Mouse (Mus musculus): ENCODE measurements around the gene Bhlhb9. TPM values are rescaled to one million over a fixed set of nuclear protein-coding genes. Genes with fewer than 3 reads are reported as not detected.
A peak's percentile ranks its signal among the peaks of the same experiment; 100 is the strongest.
"Not testable (repeated sequence)": the region's sequence is repeated elsewhere in the genome, so short reads cannot be mapped to it uniquely, and the experiment has no call there.

The Bhlhb9 gene
- 10 to 100 TPM; 62.7 to 64.4 TPM for total RNA-seq (2021)
- long read RNA-seq, experiment 1, transcript Bhlhb9-201 (5 exons, 2,823 nt): minor isoform, 10 of 105 reads
- long read RNA-seq, experiment 1, transcript Bhlhb9-204 (5 exons, 2,812 nt): major isoform, 57 of 105 reads
- long read RNA-seq, experiment 1, partial matches to known transcripts: 12 of 105 reads
- long read RNA-seq, experiment 1, other reads (novel, unspliced or antisense): 26 of 105 reads
- long read RNA-seq, experiment 2, transcript Bhlhb9-201 (5 exons, 2,823 nt): minor isoform, 10 of 102 reads
- long read RNA-seq, experiment 2, transcript Bhlhb9-204 (5 exons, 2,812 nt): major isoform, 50 of 102 reads
- long read RNA-seq, experiment 2, partial matches to known transcripts: 6 of 102 reads
- long read RNA-seq, experiment 2, other reads (novel, unspliced or antisense): 35 of 102 reads

GRCm38 (mm10) chrX:135797212-135797644 is at the start of gene Bhlhb9:
Gene Bhlhb9 (plus strand): TSS chrX:135797594.
- peak; percentile 33 to 53 for DNase-seq (ENCODE audit: low spot score in 2 of 2)

DNA sequence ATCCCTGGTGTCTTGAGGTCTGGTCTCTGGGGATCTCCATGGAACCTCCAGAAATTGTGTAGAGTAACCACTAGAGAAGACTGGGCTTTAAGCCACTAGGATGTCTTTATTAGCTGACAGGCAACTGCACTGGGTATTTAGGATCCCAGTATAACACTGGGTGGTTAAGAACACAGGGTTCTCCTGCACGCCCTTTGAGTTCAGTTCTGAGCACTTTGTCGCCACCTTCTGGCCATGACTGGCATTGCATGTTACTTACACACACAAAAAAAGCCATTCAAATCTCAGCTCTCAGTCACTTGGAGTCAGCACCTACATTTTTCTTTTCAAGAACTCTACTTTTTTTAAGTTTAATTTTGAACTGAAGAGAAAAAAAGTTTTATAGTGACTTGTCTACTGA is 44.6 kb upstream of the Bhlhb9 start:
- peak; percentile 71 to 76 for DNase-seq (ENCODE audit: low spot score in 2 of 2)

DNA sequence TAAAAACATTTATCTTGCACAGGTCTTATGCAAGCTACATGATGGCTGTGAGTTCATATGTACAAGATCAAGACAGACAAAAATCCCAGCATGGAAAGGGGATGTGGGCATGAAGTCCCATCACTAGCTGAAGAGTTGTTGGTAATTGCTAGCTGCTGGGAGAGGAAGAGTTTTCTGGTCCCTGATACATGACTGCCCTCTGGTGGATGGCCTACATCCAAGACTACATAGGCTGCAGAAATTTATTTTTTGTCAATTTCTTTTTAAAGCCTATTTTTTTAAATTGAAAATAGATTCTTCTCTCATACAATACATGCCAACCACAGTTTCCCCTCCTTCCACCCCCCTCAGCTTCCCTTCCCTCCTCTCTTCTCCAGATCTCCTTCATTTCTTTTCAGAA is 35.7 kb upstream of the Bhlhb9 start:
- DNase-seq (ENCODE audit: low spot score in 2 of 2): peak; percentile 13 to 30

DNA sequence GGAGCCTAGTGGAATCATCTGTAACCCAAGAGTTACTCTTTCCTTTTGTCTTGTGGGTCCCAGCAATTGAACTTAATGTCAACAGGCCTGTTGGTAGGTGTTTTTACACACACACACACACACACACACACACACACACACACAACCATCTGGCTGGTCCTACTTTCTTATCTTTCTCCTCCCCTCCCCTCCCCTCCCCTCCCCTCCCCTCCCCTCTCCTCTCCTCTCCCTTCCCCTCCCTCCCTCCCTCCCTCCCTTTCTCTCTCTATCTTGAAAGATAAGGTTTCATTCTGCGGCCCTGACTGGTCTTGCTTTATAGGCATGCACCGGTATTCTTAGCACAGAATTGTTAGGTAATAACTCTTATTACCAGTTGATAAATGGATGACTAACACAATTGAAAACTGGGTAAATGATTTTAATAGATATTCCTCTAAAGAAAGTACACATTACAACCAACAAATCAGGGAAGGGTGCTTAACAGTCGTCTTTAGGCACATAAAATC is 29.3 kb upstream of the Bhlhb9 start:
- DNase-seq (ENCODE audit: low spot score in 2 of 2): no peak

GRCm38 (mm10) chrX:135768565-135768964 is 28.8 kb upstream of the Bhlhb9 start:
- no peak for DNase-seq (ENCODE audit: low spot score in 2 of 2)

DNA sequence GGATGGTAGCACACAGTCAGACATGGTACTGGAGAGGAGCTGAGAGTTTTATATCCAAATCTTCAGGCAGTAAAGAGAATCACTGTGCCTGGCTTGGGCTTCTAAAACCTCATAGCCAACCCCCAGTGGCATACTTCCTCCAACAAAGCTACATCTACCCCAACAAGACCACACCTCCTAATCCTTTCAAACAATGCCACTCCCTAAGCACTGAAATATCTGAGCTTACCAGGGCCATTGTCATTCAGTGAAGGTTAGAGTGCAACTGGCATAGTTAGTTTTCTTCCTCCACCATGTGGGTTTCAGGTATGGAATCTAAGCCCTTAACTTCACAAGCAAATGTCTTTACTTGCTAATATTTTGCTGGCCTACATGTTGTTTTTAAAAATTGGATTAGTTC is 5.9 kb upstream of the Bhlhb9 start:
- DNase-seq (ENCODE audit: low spot score in 2 of 2): no peak

GRCm38 (mm10) chrX:135792326-135792725 is 5.1 kb upstream of the Bhlhb9 start:
- DNase-seq (ENCODE audit: low spot score in 2 of 2): no peak

DNA sequence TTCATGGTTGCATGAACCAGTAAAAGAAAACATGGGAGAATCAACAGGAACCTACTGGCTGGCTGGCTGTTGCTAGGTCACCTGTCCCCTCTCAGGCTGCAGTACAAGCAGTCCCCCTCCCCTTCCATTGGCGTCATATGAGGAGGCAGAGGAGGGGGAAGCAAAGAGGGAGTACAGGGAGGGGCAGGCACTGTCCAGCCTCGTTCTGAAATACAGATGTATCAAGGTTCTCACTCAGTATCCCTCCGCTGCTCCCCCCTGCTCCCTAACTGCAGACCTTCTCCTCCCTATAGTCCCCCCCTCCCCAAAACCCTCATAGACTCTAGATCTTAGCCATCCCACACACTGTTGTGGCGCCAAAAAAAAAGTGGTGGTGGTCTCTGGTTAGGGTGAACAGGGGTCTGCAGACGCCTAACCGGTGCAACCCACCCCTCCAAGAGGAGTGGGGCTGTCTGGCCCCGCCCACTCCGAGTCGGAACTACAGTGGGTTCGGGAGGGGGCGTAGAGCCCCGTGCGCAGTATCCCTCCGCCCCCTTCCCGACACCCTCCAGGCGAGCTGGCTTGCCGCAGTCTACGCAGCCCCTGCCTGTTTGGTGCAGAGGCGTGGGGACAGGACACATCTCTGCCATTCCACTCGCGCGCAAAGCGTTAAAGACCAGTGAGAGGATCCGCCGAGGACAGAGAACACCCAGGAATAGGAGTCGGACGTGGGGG is 1.6 kb upstream of the Bhlhb9 start:
- DNase-seq (ENCODE audit: low spot score in 2 of 2): peak; percentile 53 to 57

DNA sequence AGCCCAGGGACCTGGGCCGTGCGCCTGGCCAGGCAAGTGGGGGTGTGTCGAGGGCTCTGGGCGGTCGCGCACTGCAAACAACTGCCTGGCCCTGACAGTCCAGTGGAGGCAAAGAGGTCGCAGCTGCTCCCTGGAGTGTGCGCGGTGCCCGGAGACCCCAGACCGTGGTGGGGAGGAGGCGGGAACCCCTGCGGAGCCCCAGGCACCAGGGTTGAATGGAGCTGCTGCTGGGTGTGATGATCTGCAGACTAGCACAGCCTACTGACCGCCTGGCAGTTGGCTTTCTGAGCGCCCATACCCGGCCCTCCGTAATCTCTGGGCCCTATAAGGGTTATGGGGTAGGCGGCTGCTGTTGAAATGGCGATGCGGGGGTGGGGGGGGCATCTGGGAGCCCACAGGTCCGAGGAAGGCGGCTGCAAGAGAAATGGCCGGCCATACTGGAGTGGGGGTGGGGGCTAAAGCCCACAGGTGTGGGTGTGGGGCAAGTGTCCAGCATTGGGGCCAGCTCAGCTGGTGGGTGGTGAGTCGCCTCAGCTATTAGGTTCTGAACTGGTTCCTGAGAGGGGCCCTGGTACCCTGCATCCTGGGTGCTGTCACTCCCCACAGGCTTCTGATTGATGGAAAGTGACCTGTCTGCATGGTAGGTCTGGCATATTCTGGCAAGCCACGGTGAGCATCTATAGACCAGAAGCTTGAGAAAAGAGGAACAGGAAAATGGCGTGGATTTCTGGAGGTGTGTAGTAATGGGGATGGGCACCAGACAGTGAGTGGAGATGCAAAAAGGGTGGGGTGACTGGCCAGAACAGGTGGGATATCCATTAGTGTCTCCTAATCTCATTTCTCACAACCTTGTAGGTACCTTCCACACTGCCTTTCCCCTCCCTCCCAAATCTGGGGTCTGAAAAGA is 836 bp upstream of the Bhlhb9 start:
- not testable (repeated sequence) for DNase-seq (ENCODE audit: low spot score in 2 of 2)

DNA sequence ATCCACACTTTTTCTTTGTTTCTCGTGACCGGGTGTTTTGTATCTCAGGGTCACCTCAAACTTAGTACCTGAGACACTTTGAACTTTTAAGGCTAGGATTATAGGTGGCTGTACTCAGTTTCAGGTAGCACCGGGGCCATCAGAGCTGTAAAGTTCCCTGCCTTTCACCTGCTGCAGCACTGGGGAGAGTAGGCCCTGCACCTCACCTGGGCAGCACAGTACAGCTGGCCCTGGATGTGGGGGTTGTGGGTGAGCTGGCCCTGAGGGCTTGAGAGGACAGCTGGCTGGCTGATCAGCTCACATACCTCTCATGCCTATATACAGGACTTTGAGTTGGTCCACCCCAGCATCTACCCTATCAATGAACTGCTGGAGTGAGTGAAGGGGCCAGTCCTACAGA is 6.8 kb downstream of the Bhlhb9 start:
- no peak for DNase-seq (ENCODE audit: low spot score in 2 of 2)

GRCm38 (mm10) chrX:135805780-135806179 is 8.4 kb downstream of the Bhlhb9 start:
- peak; percentile 39 to 58 for DNase-seq (ENCODE audit: low spot score in 2 of 2)

DNA sequence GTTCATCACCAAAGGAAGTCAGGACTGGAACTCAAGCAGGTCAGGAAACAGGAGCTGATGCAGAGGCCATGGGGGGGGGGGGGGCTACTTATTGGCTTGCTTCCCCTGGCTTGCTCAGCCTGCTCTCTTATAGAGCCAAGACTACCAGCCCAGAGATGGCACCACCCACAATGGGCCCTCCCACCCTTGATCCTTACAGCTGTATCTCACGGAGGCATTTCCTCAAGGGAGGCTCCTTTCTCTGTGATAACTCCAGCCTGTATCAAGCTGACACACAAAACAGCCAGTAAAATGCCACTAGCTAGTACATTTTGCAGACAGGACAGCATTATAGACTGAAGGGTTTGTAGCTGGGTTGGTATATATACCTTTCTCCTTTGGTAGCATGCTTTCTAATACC is 38.5 kb downstream of the Bhlhb9 start:
- DNase-seq (ENCODE audit: low spot score in 2 of 2): not testable (repeated sequence)

GRCm38 (mm10) chrX:135837896-135838295 is 40.5 kb downstream of the Bhlhb9 start:
- DNase-seq (ENCODE audit: low spot score in 2 of 2): no peak

DNA sequence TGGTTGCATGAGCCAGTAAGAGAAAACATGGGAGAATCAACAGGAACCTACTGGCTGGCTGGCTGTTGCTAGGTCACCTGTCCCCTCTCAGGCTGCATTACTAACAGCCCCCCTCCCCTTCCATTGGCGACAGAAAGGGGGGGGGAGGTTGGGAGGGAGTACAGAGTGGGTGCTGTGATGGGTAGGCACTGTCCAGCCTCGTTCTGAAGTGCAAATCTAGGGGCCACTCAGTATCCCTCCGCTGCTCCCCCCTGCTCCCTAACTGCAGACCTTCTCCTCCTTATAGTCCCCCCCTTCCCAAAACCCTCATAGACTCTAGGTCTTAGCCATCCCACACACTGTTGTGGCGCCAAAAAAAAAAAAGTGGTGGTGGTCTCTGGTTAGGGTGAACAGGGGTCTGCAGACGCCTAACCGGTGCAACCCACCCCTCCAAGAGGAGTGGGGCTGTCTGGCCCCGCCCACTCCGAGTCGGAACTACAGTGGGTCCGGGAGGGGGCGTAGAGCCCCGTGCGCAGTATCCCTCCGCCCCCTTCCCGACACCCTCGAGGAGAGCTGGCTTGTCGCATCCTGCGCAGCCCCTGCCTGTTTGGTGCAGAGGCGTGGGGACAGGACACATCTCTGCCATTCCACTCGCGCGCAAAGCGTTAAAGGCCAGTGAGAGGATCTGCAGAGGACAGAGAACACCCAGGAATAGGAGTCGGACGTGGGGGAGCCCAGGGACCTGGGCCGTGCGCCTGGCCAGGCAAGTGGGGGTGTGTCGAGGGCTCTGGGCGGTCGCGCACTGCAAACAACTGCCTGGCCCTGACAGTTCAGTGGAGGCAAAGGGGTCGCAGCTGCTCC is 41.3 kb downstream of the Bhlhb9 start, which contains the start of gene Gprasp2:
Gene Gprasp2 (plus strand): TSS at position 514 of the 840 bp plus-strand sequence.
- peak; percentile 41 to 60 for DNase-seq (ENCODE audit: low spot score in 2 of 2)

- DNase-seq (ENCODE audit: low spot score in 2 of 2): peak; percentile 35 to 44
These were observed 42.3 kb downstream of the Bhlhb9 start for GRCm38 (mm10) chrX:135839397-135840391.

DNA sequence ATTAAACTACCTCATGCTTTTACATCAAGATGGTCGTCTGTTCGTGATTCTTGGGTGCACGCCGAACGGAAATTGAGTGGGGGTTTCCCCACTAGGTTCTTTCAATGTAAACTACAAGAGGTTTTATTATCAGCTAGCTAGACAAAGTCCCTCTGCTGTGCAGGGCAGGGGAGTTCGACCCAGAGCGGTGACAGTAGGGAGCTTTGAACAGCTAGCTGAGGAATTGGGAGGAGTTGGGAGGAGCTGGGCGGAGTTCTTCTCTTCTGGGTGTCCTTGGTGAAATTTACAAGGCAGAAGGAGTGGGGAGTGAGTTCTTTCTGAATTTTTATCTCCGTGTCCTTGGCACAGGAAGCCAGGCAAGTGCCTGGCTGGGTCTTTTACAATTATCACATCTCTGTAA is 69.4 kb downstream of the Bhlhb9 start:
- DNase-seq (ENCODE audit: low spot score in 2 of 2): not testable (repeated sequence)

- DNase-seq (ENCODE audit: low spot score in 2 of 2): no peak
These were observed 79.3 kb downstream of the Bhlhb9 start for GRCm38 (mm10) chrX:135876679-135877078.

DNA sequence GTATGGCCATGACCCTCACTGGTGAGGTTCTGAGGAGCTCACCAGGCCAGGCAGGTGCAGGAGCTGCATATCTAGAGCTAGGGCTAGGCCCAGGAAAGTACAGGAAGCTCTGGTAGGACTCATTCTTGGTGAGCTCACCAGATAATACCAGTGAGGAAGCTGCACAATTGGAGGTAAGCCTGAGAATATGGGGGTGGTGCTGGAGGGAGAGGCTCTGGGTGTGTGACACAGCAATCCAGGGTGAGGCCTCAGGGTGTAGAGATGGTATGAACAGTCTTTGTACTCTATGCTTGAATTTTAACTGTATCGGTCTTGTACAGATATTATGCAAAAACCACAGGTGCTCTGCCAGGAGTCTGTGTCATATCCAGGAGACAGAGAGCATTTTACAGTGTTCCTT is 82.2 kb downstream of the Bhlhb9 start:
- no peak for DNase-seq (ENCODE audit: low spot score in 2 of 2)
